Mouse (Mus musculus) CH12.LX (cell line): ENCODE measurements around the gene Matn1. TPM values are rescaled to one million over a fixed set of nuclear protein-coding genes. Genes with fewer than 3 reads are reported as not detected.

ENCODE experiments used
- DNase-seq: peaks from one replicate; pipeline ENCODE4 v3.0.0-alpha.2; 2013; ENCODE audit errors: extremely low read depth
- H3K27ac ChIP-seq: 2 replicates; pipeline ENCODE4 v1.5.1; 2012; ENCODE audit warnings: low read depth, mild to moderate bottlenecking, control low read depth, moderate library complexity; ENCODE audit not compliant: insufficient read depth
- H3K27me3 ChIP-seq: replicated peaks from 2 replicates; pipeline ENCODE3; 2012; ENCODE audit warnings: inconsistent platforms
- H3K36me3 ChIP-seq, 2 experiments: replicated peaks in 1 of 2; 2 replicates each; pipeline versions ENCODE3 to v1.6.1; 2012; ENCODE audit warnings: inconsistent platforms in 1 of 2, low read length in 1 of 2, mild to moderate bottlenecking in 1 of 2, mixed read lengths in 1 of 2, moderate library complexity in 1 of 2; ENCODE audit not compliant: control insufficient read depth in 1 of 2, insufficient read depth in 1 of 2
- H3K4me1 ChIP-seq, 2 experiments: 2 replicates each; pipeline ENCODE4 v1.6.1; 2012; ENCODE audit warnings: inconsistent platforms in 1 of 2, moderate library complexity in 1 of 2; ENCODE audit not compliant: insufficient read depth in 2 of 2, control insufficient read depth in 1 of 2
- H3K4me2 ChIP-seq: 2 replicates; pipeline ENCODE4 v1.6.1; 2012; ENCODE audit warnings: low read depth, mild to moderate bottlenecking, control low read depth; ENCODE audit not compliant: poor library complexity, insufficient read depth, severe bottlenecking
- H3K4me3 ChIP-seq, 3 experiments: fragments of 150-350 bp in 1 of 3; sonication (generic) in 1 of 3; replicated peaks in 1 of 3; 2 replicates each; pipeline versions ENCODE3 to v1.5.1; 2011 to 2012; ENCODE audit warnings: low read depth in 2 of 3, low read length in 2 of 3, mild to moderate bottlenecking in 2 of 3, moderate library complexity in 2 of 3, control low read depth in 1 of 3, improper control_type of control experiment in 1 of 3, inconsistent platforms in 1 of 3, mixed read lengths in 1 of 3; ENCODE audit not compliant: poor library complexity in 1 of 3
- H3K79me2 ChIP-seq: replicated peaks from 2 replicates; pipeline ENCODE4 v1.6.1; 2012; ENCODE audit warnings: mild to moderate bottlenecking, moderate library complexity; ENCODE audit not compliant: control insufficient read depth, poor library complexity, insufficient read depth, severe bottlenecking; ENCODE audit errors: extremely low read depth
- H3K9ac ChIP-seq: 2 replicates; pipeline ENCODE4 v1.6.1; 2012; ENCODE audit warnings: low read depth, mild to moderate bottlenecking, control low read depth, moderate library complexity; ENCODE audit not compliant: insufficient read depth
- H3K9me3 ChIP-seq: replicated peaks from 2 replicates; pipeline ENCODE3; 2012; ENCODE audit warnings: low read length, inconsistent platforms, mixed read lengths
- BHLHE40 ChIP-seq: IDR thresholded peaks from 2 replicates; pipeline ENCODE4 v1.6.1; 2011; ENCODE audit warnings: mild to moderate bottlenecking, low read depth, low read length, improper control_type of control experiment
- E2F4 ChIP-seq: IDR thresholded peaks from 2 replicates; pipeline ENCODE4 v1.6.1; 2011; ENCODE audit warnings: low read depth, low read length, improper control_type of control experiment; ENCODE audit not compliant: insufficient replicate concordance
- GABPA ChIP-seq: IDR thresholded peaks from 2 replicates; pipeline ENCODE4 v1.6.1; 2012; ENCODE audit warnings: low read depth, low read length, improper control_type of control experiment, inconsistent platforms; ENCODE audit not compliant: insufficient replicate concordance
- HCFC1 ChIP-seq: IDR thresholded peaks from 2 replicates; pipeline ENCODE4 v1.6.1; 2012; ENCODE audit warnings: low read depth, mild to moderate bottlenecking, inconsistent platforms, low read length, improper control_type of control experiment
- IRF4 ChIP-seq: IDR thresholded peaks from 2 replicates; pipeline ENCODE4 v1.6.1; 2014; ENCODE audit warnings: low read depth, mild to moderate bottlenecking, inconsistent platforms, low read length, improper control_type of control experiment
- JUN ChIP-seq: IDR thresholded peaks from 2 replicates; pipeline ENCODE4 v1.6.1; 2011; ENCODE audit warnings: low read depth, mild to moderate bottlenecking, low read length, improper control_type of control experiment, moderate library complexity; ENCODE audit not compliant: insufficient read depth
- MYC ChIP-seq: IDR thresholded peaks from 2 replicates; pipeline ENCODE4 v1.6.1; 2011; ENCODE audit warnings: low read depth, mild to moderate bottlenecking, improper control_type of control experiment, low read length
- NELFE ChIP-seq: IDR thresholded peaks from 2 replicates; pipeline ENCODE4 v1.6.1; 2011; ENCODE audit warnings: low read depth, low read length, improper control_type of control experiment
- RAD21 ChIP-seq: IDR thresholded peaks from 2 replicates; pipeline ENCODE4 v1.6.1; 2011; ENCODE audit warnings: low read depth, mild to moderate bottlenecking, low read length, improper control_type of control experiment, moderate library complexity
- SIN3A ChIP-seq: IDR thresholded peaks from 2 replicates; pipeline ENCODE4 v1.6.1; 2012; ENCODE audit warnings: low read length, improper control_type of control experiment, inconsistent platforms
- TBP ChIP-seq: conservative IDR thresholded peaks from 2 replicates; pipeline ENCODE4 v1.6.1; 2011; ENCODE audit warnings: low read depth, low read length, improper control_type of control experiment
- UBTF ChIP-seq: IDR thresholded peaks from 2 replicates; pipeline ENCODE4 v1.6.1; 2012; ENCODE audit warnings: low read depth, mild to moderate bottlenecking, inconsistent platforms, low read length, improper control_type of control experiment, moderate library complexity
- USF2 ChIP-seq: conservative IDR thresholded peaks from 2 replicates; pipeline ENCODE4 v1.6.1; 2011; ENCODE audit warnings: low read depth, low read length, improper control_type of control experiment
- dilution Hi-C: fragments of 300-500 bp; cut with MboI; formaldehyde crosslinking; loops from 2 replicates; pipeline ENCODE4 v1.14.3; 2020; ENCODE audit warnings: low sequenced_read_pairs; ENCODE audit not compliant: extremely low pct_unique_long_range_greater_than_20kb, extremely low pct_ligation_motif_present
- in situ Hi-C: fragments of 300-500 bp; cut with MboI; formaldehyde crosslinking; loops from 3 replicates; pipeline ENCODE4 v1.14.3; 2019; ENCODE audit warnings: low sequenced_read_pairs, low pct_ligation_motif_present, low pct_unique_long_range_greater_than_20kb, mixed read lengths
- polyA plus RNA-seq: library from polyadenylated mRNA; unstranded; fragments of >175 nt; gene quantifications from 2 replicates; pipeline ENCODE4 v1.2.1, GENCODE M21; 2012; ENCODE audit warnings: low read depth; ENCODE audit not compliant: insufficient read length
- total RNA-seq, 2 experiments: library from RNA; depleted of rRNA; stranded (reverse); fragments of 300-350 nt in 1 of 2; fragments of >200 nt in 1 of 2; gene quantifications; 2 replicates each; pipeline ENCODE4 v1.2.3; 2012 to 2014

The Matn1 gene
- total and polyA plus RNA-seq, 3 experiments: 0.52 to 3.5 (median 0.76) TPM

GRCm38 (mm10) chr4:130942644-130943043, 1.5 kb upstream of the Matn1 start:
- H3K4me3 ChIP-seq: no peak overlapping the region
- no peak for TF ChIP-seq HCFC1
- no peak for TF ChIP-seq BHLHE40
- no peak for TF ChIP-seq TBP
- no peak for TF ChIP-seq NELFE
- TF ChIP-seq SIN3A: no peak
- TF ChIP-seq IRF4: no peak
- no peak for TF ChIP-seq UBTF
- no peak for TF ChIP-seq JUN
- TF ChIP-seq, all 38 proteins: peak for 0
- Histone ChIP-seq H3K27ac (no peak overlapping the region), H3K9me3 (peaks cover 6% of the 10 kb centered on the region), H3K4me1 (peaks cover 47 to 72% of the 10 kb centered on the region in 2 experiments), H3K36me3 (peaks cover 0 to under 1% of the 10 kb centered on the region in 2 experiments), H3K4me2 (peak overlapping the region; percentile 3; the same call in 1 of the 2 replicates), H3K79me2 (no peaks in the 10 kb centered on the region), H3K9ac (0 out of 2 replicates have a peak overlapping the region, but pooled peaks have one; percentile 46), H3K27me3 (peaks cover 11% of the 10 kb centered on the region)
- in situ Hi-C loops (no loop called here), dilution Hi-C loops (no loop called here)
- no peak for DNase-seq

- TF ChIP-seq MYC (no peak), USF2 (no peak), E2F4 (no peak), RAD21 (no peak), HCFC1 (no peak), GABPA (no peak)
- dilution Hi-C loops: no loop called here
- Histone ChIP-seq H3K9me3 (peaks cover 7% of the 10 kb centered on the region), H3K36me3 (no peaks in the 10 kb centered on the region), H3K9ac (no peak overlapping the region), H3K4me3 (no peak overlapping the region), H3K27ac (no peak overlapping the region), H3K79me2 (no peaks in the 10 kb centered on the region), H3K4me1 (peaks cover 37 to 57% of the 10 kb centered on the region in 2 experiments), H3K4me2 (no peak overlapping the region), H3K27me3 (peaks cover 12% of the 10 kb centered on the region)
- DNase-seq: no peak
- in situ Hi-C loops: loop anchor here (5.0 kb wide), 1 partner anchor 157 kb away; no protein-coding TSS in a partner anchor
These were observed 594 bp downstream of the Matn1 start for GRCm38 (mm10) chr4:130944779-130945178.
